Mouse (Mus musculus) midbrain, embryonic 16.5 days (tissue): ENCODE data around the gene Tram1l1. TPM values are rescaled to one million over a fixed set of nuclear protein-coding genes. Genes with fewer than 3 reads are reported as not detected.

Experiments
- ATAC-seq: fragments of 200-750 bp; cut with Nextera tagmentation; 2 replicates; pipeline ENCODE4 v1.8.0; 2017; ENCODE audit warnings: moderate TSS enrichment
- H3K27ac ChIP-seq: fragments of 300-500 bp; sonication (generic); 2 replicates; pipeline ENCODE4 v1.5.1; 2014; ENCODE audit warnings: mild to moderate bottlenecking, low read length, mixed read lengths
- H3K27me3 ChIP-seq: fragments of 300-500 bp; sonication (generic); 2 replicates; pipeline ENCODE4 v1.6.1; 2014; ENCODE audit warnings: low read depth, low read length, mixed read lengths; ENCODE audit not compliant: control insufficient read depth, insufficient read depth
- H3K36me3 ChIP-seq: fragments of 300-500 bp; sonication (generic); 2 replicates; pipeline ENCODE4 v1.6.1; 2014; ENCODE audit warnings: mild to moderate bottlenecking, low read length, moderate library complexity, mixed read lengths; ENCODE audit not compliant: control insufficient read depth, insufficient read depth
- H3K4me1 ChIP-seq: fragments of 300-500 bp; sonication (generic); 2 replicates; pipeline ENCODE4 v1.6.1; 2014; ENCODE audit warnings: mild to moderate bottlenecking, low read length, mixed read lengths; ENCODE audit not compliant: control insufficient read depth, insufficient read depth
- H3K4me2 ChIP-seq: fragments of 300-500 bp; sonication (generic); 2 replicates; pipeline ENCODE4 v1.6.1; 2014; ENCODE audit warnings: mild to moderate bottlenecking, low read length, mixed read lengths
- H3K4me3 ChIP-seq: fragments of 300-500 bp; sonication (generic); 2 replicates; pipeline ENCODE4 v1.5.1; 2014; ENCODE audit warnings: low read depth, mild to moderate bottlenecking, low read length, moderate library complexity, mixed read lengths
- H3K9ac ChIP-seq: fragments of 300-500 bp; sonication (generic); 2 replicates; pipeline ENCODE4 v1.6.1; 2014; ENCODE audit warnings: low read depth, low read length, mixed read lengths
- H3K9me3 ChIP-seq: fragments of 300-500 bp; sonication (generic); replicated peaks from 2 replicates; pipeline ENCODE4 v1.6.1; 2014; ENCODE audit warnings: mild to moderate bottlenecking, low read length, mixed read lengths; ENCODE audit not compliant: control insufficient read depth, poor library complexity, severe bottlenecking
- WGBS: fragments of 180-500 bp; shearing (Covaris S2); extraction: QIAGEN DNeasy Blood & Tissue Kit; methylation state at CpG from one replicate; pipeline ENCODE4 v1.1.7; 2014; 5-methylcytosine and 5-hydroxymethylcytosine counted together
- polyA plus RNA-seq: library from polyadenylated mRNA; unstranded; fragments of >200 nt; fragmentation: Nextera tagmentation; extraction: Ambion mirVana; gene quantifications from 2 replicates; pipeline ENCODE4 v1.2.1, GENCODE M21; 2015

Tram1l1 gene
- polyA plus RNA-seq, 1 experiment from 2014 or later: 56.9 TPM

GRCm38 (mm10) chr3:124346445-124346844 is 25.8 kb downstream of the Tram1l1 start:
- H3K4me1 ChIP-seq: no peaks in the 10 kb centered on the region
- no peaks in the 10 kb centered on the region for H3K36me3 ChIP-seq
- ATAC-seq: no peak
- no peak overlapping the region for H3K27ac ChIP-seq
- no peak overlapping the region for H3K4me3 ChIP-seq
- H3K9ac ChIP-seq: no peak overlapping the region
- no peak overlapping the region for H3K4me2 ChIP-seq
- no peaks in the 10 kb centered on the region for H3K27me3 ChIP-seq
- no peaks in the 10 kb centered on the region for H3K9me3 ChIP-seq

DNA sequence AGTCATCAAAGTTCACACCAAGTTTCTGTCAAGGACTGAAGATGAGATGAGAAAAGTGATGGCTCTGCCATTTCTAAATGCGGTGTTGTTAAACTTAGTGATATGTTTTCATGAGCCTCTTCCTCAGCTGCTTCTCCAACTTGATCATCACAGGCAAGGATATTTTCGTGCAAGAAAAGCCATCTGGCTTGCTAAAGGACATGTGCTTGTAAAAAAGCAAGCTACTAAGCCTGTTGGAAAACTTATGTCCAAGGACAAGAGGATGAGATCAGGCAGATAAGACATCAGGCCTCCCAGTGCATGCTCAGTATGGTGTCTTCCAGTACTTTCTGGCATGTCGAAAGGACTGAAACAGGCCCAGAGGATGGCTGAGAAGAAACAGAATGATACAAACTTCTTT is 36.9 kb downstream of the Tram1l1 start:
- H3K4me1 ChIP-seq: no peaks in the 10 kb centered on the region
- no peaks in the 10 kb centered on the region for H3K9me3 ChIP-seq
- H3K27me3 ChIP-seq: no peaks in the 10 kb centered on the region
- ATAC-seq: no peak
- H3K9ac ChIP-seq: no peak overlapping the region
- H3K4me3 ChIP-seq: no peak overlapping the region
- H3K4me2 ChIP-seq: no peak overlapping the region
- WGBS: 88% methylated on average over 3 of the region's 3 CpGs
- no peaks in the 10 kb centered on the region for H3K36me3 ChIP-seq
- no peak overlapping the region for H3K27ac ChIP-seq

- H3K27ac ChIP-seq: no peak overlapping the region
- H3K4me1 ChIP-seq: no peaks in the 10 kb centered on the region
- H3K27me3 ChIP-seq: no peaks in the 10 kb centered on the region
- H3K9ac ChIP-seq: no peak overlapping the region
- H3K4me2 ChIP-seq: no peak overlapping the region
- 93% methylated on average over 2 of the region's 2 CpGs for WGBS
- H3K4me3 ChIP-seq: no peak overlapping the region
- no peaks in the 10 kb centered on the region for H3K36me3 ChIP-seq
- H3K9me3 ChIP-seq: no peaks in the 10 kb centered on the region
- no peak for ATAC-seq
These were observed 51.4 kb downstream of the Tram1l1 start for GRCm38 (mm10) chr3:124372031-124372430.

Other genes starting within 250 kb of the Tram1l1 start
- not detected in 2 replicates for gene 1700006A11Rik, start 105.2 kb downstream of the Tram1l1 start, polyA plus RNA-seq